Mouse (Mus musculus) heart, adult 2 months (tissue): ENCODE measurements around the gene Xpo6. TPM values are rescaled to one million over a fixed set of nuclear protein-coding genes. Genes with fewer than 3 reads are reported as not detected.
A peak's percentile ranks its signal among the peaks of the same experiment; 100 is the strongest.

Experiments used
- DNase-seq, 2 experiments: peaks; one replicate each; pipeline ENCODE4 v3.0.0; 2021
- H3K27ac ChIP-seq: fragments of 200-600 bp; 2 replicates; pipeline ENCODE4 v1.8.1; 2022
- H3K27me3 ChIP-seq: fragments of 200-500 bp; 2 replicates; pipeline ENCODE4 v1.6.1; 2012; ENCODE audit warnings: mild to moderate bottlenecking, low read length, inconsistent platforms, mixed read lengths; ENCODE audit not compliant: control insufficient read depth, insufficient read depth
- H3K36me3 ChIP-seq: fragments of 200-500 bp; 2 replicates; pipeline ENCODE4 v1.6.1; 2012; ENCODE audit warnings: low read length, inconsistent platforms; ENCODE audit not compliant: control insufficient read depth, insufficient read depth
- H3K4me1 ChIP-seq: fragments of 200-500 bp; 2 replicates; pipeline ENCODE4 v1.6.1; 2011; ENCODE audit warnings: low read length; ENCODE audit not compliant: control insufficient read depth, insufficient read depth
- H3K4me3 ChIP-seq: fragments of 200-600 bp; 2 replicates; pipeline ENCODE4 v1.8.1; 2022
- H3K79me2 ChIP-seq: fragments of 200-500 bp; replicated peaks from 2 replicates; pipeline ENCODE4 v1.6.1; 2012; ENCODE audit warnings: mild to moderate bottlenecking, inconsistent platforms, low read length, moderate library complexity, mixed read lengths; ENCODE audit not compliant: control insufficient read depth, insufficient read depth
- H3K9ac ChIP-seq: fragments of 200-500 bp; 2 replicates; pipeline ENCODE4 v1.6.1; 2012; ENCODE audit warnings: low read depth, mild to moderate bottlenecking, control low read depth, inconsistent platforms, low read length, mixed read lengths
- CTCF ChIP-seq: fragments of 200-600 bp; IDR thresholded peaks from 2 replicates; pipeline ENCODE4 v1.8.1; 2022; ENCODE audit warnings: antibody characterized with exemption, mild to moderate bottlenecking, moderate library complexity
- EP300 ChIP-seq: fragments of 200-500 bp; IDR thresholded peaks from 2 replicates; pipeline ENCODE4 v1.6.1; 2011; ENCODE audit warnings: low read depth, low read length, control low read depth; ENCODE audit not compliant: insufficient read depth
- POLR2A ChIP-seq: fragments of 200-500 bp; IDR thresholded peaks from 2 replicates; pipeline ENCODE4 v1.6.1; 2011; ENCODE audit warnings: mild to moderate bottlenecking, low read depth, low read length, control low read depth; ENCODE audit not compliant: insufficient read depth
- WGBS: fragments of 180-500 bp; shearing (Covaris S2); methylation state at CpG from one replicate; pipeline ENCODE4 v1.1.7; 2018; 5-methylcytosine and 5-hydroxymethylcytosine counted together
- intact Hi-C: fragments of 180-260 bp; cut with DNase I; formaldehyde crosslinking; loops from one replicate; pipeline ENCODE4 v1.15.1; 2025
- polyA plus RNA-seq: library from polyadenylated mRNA; depleted of rRNA; stranded (reverse); fragments of >200 nt; gene quantifications from 2 replicates; pipeline ENCODE4 v1.2.3, GENCODE M21; 2012
- total RNA-seq, 2 experiments: library from RNA; stranded (reverse); gene quantifications; 2 replicates each; pipeline ENCODE4 v1.2.3; 2021

Gene Xpo6
- total and polyA plus RNA-seq, 3 experiments = 16.5 to 133 (median 16.8) TPM

- no peaks in the 10 kb centered on the region for H3K27me3 ChIP-seq
- H3K36me3 ChIP-seq = no peaks in the 10 kb centered on the region
- no peak overlapping the region for H3K27ac ChIP-seq
- 97% methylated on average over 4 of the region's 4 CpGs for WGBS
- intact Hi-C loops = no loop called here
- no peak overlapping the region for H3K4me3 ChIP-seq
- no peak for DNase-seq
- no peak overlapping the region for H3K9ac ChIP-seq
- TF ChIP-seq CTCF (0 out of 2 replicates have a peak, but pooled peaks have one; percentile 7), POLR2A (no peak)
- H3K4me1 ChIP-seq = peaks cover 3% of the 10 kb centered on the region
- H3K79me2 ChIP-seq = no peaks in the 10 kb centered on the region
Measured at GRCm38 (mm10) chr7:126070321-126070720, 130.0 kb downstream of the Xpo6 start.

DNA sequence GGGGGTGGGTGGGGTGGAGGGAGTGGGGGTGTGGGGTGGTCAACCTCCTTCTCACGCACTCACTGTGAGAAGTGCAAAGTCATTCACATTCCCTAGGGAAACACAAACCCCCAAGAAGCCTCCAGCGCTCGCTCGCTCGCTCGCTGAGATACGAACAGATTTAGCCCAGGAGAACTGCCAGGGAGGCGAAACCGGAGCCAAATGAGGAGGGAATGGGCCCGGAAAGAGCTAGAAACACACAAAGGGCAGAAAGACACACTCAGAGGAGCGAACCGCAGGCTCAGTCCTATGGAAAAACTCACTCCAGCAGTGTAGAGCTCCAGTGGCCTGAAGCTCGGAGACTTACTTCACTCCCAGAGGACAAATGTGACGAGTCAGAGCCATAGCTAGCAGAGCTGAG, 133.5 kb downstream of the Xpo6 start:
- 23% methylated on average over 14 of the region's 14 CpGs for WGBS
- Histone ChIP-seq H3K36me3 (no peaks in the 10 kb centered on the region), H3K9ac (peak overlapping the region; percentile 38; the same call in 1 of the 2 replicates), H3K4me3 (no peak overlapping the region), H3K79me2 (no peaks in the 10 kb centered on the region), H3K27me3 (no peaks in the 10 kb centered on the region), H3K4me1 (no peaks in the 10 kb centered on the region), H3K27ac (peak overlapping the region; percentile 67)
- DNase-seq = peak; percentile 72 to 74
- TF ChIP-seq EP300 = no peak
- no peak for TF ChIP-seq CTCF
- no peak for TF ChIP-seq POLR2A
- intact Hi-C loops = no loop called here

- Histone ChIP-seq H3K79me2 (no peaks in the 10 kb centered on the region), H3K4me3 (no peak overlapping the region), H3K27me3 (no peaks in the 10 kb centered on the region), H3K4me1 (no peaks in the 10 kb centered on the region), H3K36me3 (no peaks in the 10 kb centered on the region), H3K9ac (no peak overlapping the region), H3K27ac (no peak overlapping the region)
- WGBS = 72% methylated on average over 5 of the region's 5 CpGs
- intact Hi-C loops = no loop called here
- no peak for DNase-seq
- TF ChIP-seq CTCF (no peak), POLR2A (no peak), EP300 (no peak)
Measured at GRCm38 (mm10) chr7:126065243-126065876, 134.9 kb downstream of the Xpo6 start.

- intact Hi-C loops = no loop called here
- no peak for DNase-seq
Measured at GRCm38 (mm10) chr7:126062228-126062627, 138.1 kb downstream of the Xpo6 start.

GRCm38 (mm10) chr7:126058918-126059317, 141.4 kb downstream of the Xpo6 start:
- H3K36me3 ChIP-seq = no peaks in the 10 kb centered on the region
- 64% methylated on average over 7 of the region's 7 CpGs for WGBS
- H3K4me1 ChIP-seq = no peaks in the 10 kb centered on the region
- H3K27ac ChIP-seq = no peak overlapping the region
- H3K27me3 ChIP-seq = no peaks in the 10 kb centered on the region
- H3K9ac ChIP-seq = no peak overlapping the region
- TF ChIP-seq POLR2A (no peak), EP300 (no peak), CTCF (no peak)
- no peak overlapping the region for H3K4me3 ChIP-seq
- intact Hi-C loops = no loop called here
- no peaks in the 10 kb centered on the region for H3K79me2 ChIP-seq
- DNase-seq = no peak

More at GRCm38 (mm10) chr7:126062228-126062627, 138.1 kb downstream of the Xpo6 start:
- no peaks in the 10 kb centered on the region for H3K4me1 ChIP-seq
- 86% methylated on average over 4 of the region's 4 CpGs for WGBS
- no peaks in the 10 kb centered on the region for H3K79me2 ChIP-seq
- H3K36me3 ChIP-seq = no peaks in the 10 kb centered on the region
- H3K27ac ChIP-seq = no peak overlapping the region
- H3K9ac ChIP-seq = no peak overlapping the region
- H3K4me3 ChIP-seq = no peak overlapping the region
- H3K27me3 ChIP-seq = no peaks in the 10 kb centered on the region
- TF ChIP-seq POLR2A (no peak), CTCF (no peak), EP300 (no peak)

DNA sequence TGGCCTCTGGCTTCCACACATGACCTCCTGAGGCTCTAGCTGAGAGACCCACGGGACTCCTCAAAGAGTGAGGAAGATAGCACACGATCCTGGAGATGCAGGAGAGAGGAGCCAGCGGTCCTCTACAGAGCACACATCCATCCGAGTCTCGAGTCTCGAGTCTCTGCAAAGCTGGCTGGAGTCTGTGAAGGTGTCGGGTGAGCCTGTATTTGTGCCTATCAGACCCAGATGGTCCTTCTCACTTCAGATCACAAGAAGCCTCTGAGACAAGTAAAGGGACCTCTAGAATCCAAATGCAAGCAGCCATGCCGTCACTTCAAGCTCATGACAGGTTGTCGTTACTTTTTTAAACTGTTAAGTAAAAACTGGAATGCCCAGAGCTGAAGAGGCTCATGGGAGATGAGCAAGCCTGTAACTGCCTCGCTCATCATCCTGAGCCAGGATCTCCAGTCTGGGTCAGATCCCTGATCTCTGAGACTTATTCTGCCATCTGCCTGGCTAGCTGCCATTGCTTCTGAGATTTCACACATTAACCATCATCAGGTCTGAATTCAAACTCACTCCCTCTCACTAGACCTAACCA, 142.9 kb downstream of the Xpo6 start:
- Histone ChIP-seq H3K4me3 (no peak overlapping the region), H3K79me2 (no peaks in the 10 kb centered on the region), H3K9ac (no peak overlapping the region), H3K36me3 (no peaks in the 10 kb centered on the region), H3K27ac (no peak overlapping the region), H3K4me1 (no peaks in the 10 kb centered on the region), H3K27me3 (no peaks in the 10 kb centered on the region)
- WGBS = 61% methylated on average over 10 of the region's 10 CpGs
- no peak for TF ChIP-seq POLR2A
- no peak for TF ChIP-seq CTCF
- TF ChIP-seq EP300 = no peak
- intact Hi-C loops = no loop called here
- no peak for DNase-seq
